Mouse (Mus musculus) kidney, embryonic 15.5 days (tissue): ENCODE data around the gene Phldb2. TPM values are rescaled to one million over a fixed set of nuclear protein-coding genes. Genes with fewer than 3 reads are reported as not detected.

Experiments
- ATAC-seq: fragments of 200-750 bp; cut with Nextera tagmentation; replicated peaks from 2 replicates; pipeline ENCODE4 v1.8.0; 2017; ENCODE audit warnings: moderate TSS enrichment; ENCODE audit not compliant: low FRiP score
- H3K27ac ChIP-seq: fragments of 300-500 bp; sonication (generic); 2 replicates; pipeline ENCODE4 v1.5.1; 2015; ENCODE audit warnings: mild to moderate bottlenecking, inconsistent platforms
- H3K27me3 ChIP-seq: fragments of 300-500 bp; sonication (generic); 2 replicates; pipeline ENCODE4 v1.6.1; 2015; ENCODE audit warnings: inconsistent platforms
- H3K36me3 ChIP-seq: fragments of 300-500 bp; sonication (generic); 2 replicates; pipeline ENCODE4 v1.6.1; 2015; ENCODE audit warnings: inconsistent platforms
- H3K4me1 ChIP-seq: fragments of 300-500 bp; sonication (generic); 2 replicates; pipeline ENCODE4 v1.6.1; 2015; ENCODE audit warnings: inconsistent platforms
- H3K4me2 ChIP-seq: fragments of 300-500 bp; sonication (generic); 2 replicates; pipeline ENCODE4 v1.6.1; 2015; ENCODE audit warnings: moderate library complexity, mild to moderate bottlenecking, inconsistent platforms
- H3K4me3 ChIP-seq: fragments of 300-500 bp; sonication (generic); replicated peaks from 2 replicates; pipeline ENCODE4 v1.5.1; 2015; ENCODE audit warnings: mild to moderate bottlenecking, inconsistent platforms
- H3K9ac ChIP-seq: fragments of 300-500 bp; sonication (generic); 2 replicates; pipeline ENCODE4 v1.6.1; 2015; ENCODE audit warnings: mild to moderate bottlenecking, inconsistent platforms
- H3K9me3 ChIP-seq: fragments of 300-500 bp; sonication (generic); replicated peaks from 2 replicates; pipeline ENCODE4 v1.6.1; 2016; ENCODE audit warnings: inconsistent platforms
- WGBS: fragments of 180-500 bp; shearing (Covaris S2); methylation state at CpG from one replicate; pipeline ENCODE4 v1.1.7; 2015; ENCODE audit warnings: mixed read lengths; 5-methylcytosine and 5-hydroxymethylcytosine counted together
- polyA plus RNA-seq: library from polyadenylated mRNA; unstranded; fragments of >200 nt; fragmentation: Nextera tagmentation; extraction: Ambion mirVana; gene quantifications from 2 replicates; pipeline ENCODE4 v1.2.1, GENCODE M21; 2015

Phldb2 gene
- polyA plus RNA-seq, 1 experiment from 2014 or later = 84.2 TPM

- Histone ChIP-seq H3K4me1 (peaks cover 9% of the 10 kb centered on the region; the same call in 1 of the 2 replicates), H3K27me3 (no peaks in the 10 kb centered on the region), H3K36me3 (no peaks in the 10 kb centered on the region), H3K9me3 (0 out of 2 replicates have a peak, but pooled peaks cover 2% of the 10 kb centered on the region), H3K4me3 (no peak overlapping the region), H3K27ac (no peak overlapping the region), H3K9ac (no peak overlapping the region), H3K4me2 (no peak overlapping the region)
- 71% methylated on average over 2 of the region's 2 CpGs for WGBS
- no peak; the same call in 1 of the 2 replicates for ATAC-seq
Observed at GRCm38 (mm10) chr16:45884194-45884593, 69.2 kb downstream of the Phldb2 start.

- WGBS = 62% methylated on average over 7 of the region's 7 CpGs
- Histone ChIP-seq H3K4me1 (peaks cover 10% of the 10 kb centered on the region), H3K27me3 (no peaks in the 10 kb centered on the region), H3K4me2 (no peak overlapping the region), H3K9ac (no peak overlapping the region), H3K4me3 (no peak overlapping the region), H3K27ac (no peak overlapping the region), H3K9me3 (no peaks in the 10 kb centered on the region), H3K36me3 (no peaks in the 10 kb centered on the region)
- no peak for ATAC-seq
Observed at GRCm38 (mm10) chr16:45881177-45881832, 72.1 kb downstream of the Phldb2 start.

GRCm38 (mm10) chr16:45880101-45880751, 73.2 kb downstream of the Phldb2 start:
- Histone ChIP-seq H3K9me3 (no peaks in the 10 kb centered on the region), H3K9ac (no peak overlapping the region), H3K4me1 (peaks cover 9% of the 10 kb centered on the region), H3K4me2 (no peak overlapping the region), H3K4me3 (no peak overlapping the region), H3K27me3 (no peaks in the 10 kb centered on the region), H3K36me3 (no peaks in the 10 kb centered on the region), H3K27ac (no peak overlapping the region)
- no peak for ATAC-seq
- 66% methylated on average over 6 of the region's 6 CpGs for WGBS

GRCm38 (mm10) chr16:45877739-45878138, 75.7 kb downstream of the Phldb2 start:
- no peak overlapping the region for H3K9ac ChIP-seq
- H3K4me2 ChIP-seq = no peak overlapping the region
- H3K4me1 ChIP-seq = peaks cover 9% of the 10 kb centered on the region
- no peaks in the 10 kb centered on the region for H3K36me3 ChIP-seq
- WGBS = 65% methylated on average over 1 of the region's 1 CpGs
- peak overlapping the region; percentile 57; the same call in 1 of the 2 replicates for H3K27ac ChIP-seq
- ATAC-seq = no peak
- H3K9me3 ChIP-seq = no peaks in the 10 kb centered on the region
- H3K4me3 ChIP-seq = no peak overlapping the region
- H3K27me3 ChIP-seq = no peaks in the 10 kb centered on the region

GRCm38 (mm10) chr16:45877171-45877570, 76.2 kb downstream of the Phldb2 start:
- H3K9me3 ChIP-seq = no peaks in the 10 kb centered on the region
- H3K36me3 ChIP-seq = no peaks in the 10 kb centered on the region
- no peak overlapping the region for H3K4me3 ChIP-seq
- no peak overlapping the region for H3K4me2 ChIP-seq
- no peak overlapping the region for H3K9ac ChIP-seq
- H3K27ac ChIP-seq = peak overlapping the region; percentile 57; the same call in 1 of the 2 replicates
- H3K4me1 ChIP-seq = peaks cover 9% of the 10 kb centered on the region
- WGBS = 59% methylated on average over 5 of the region's 5 CpGs
- ATAC-seq = peak; percentile 71
- H3K27me3 ChIP-seq = no peaks in the 10 kb centered on the region

- ATAC-seq = no peak
- H3K27me3 ChIP-seq = no peaks in the 10 kb centered on the region
- 77% methylated on average over 4 of the region's 4 CpGs for WGBS
- no peak overlapping the region for H3K4me3 ChIP-seq
- H3K9ac ChIP-seq = no peak overlapping the region
- H3K4me1 ChIP-seq = peaks cover 9% of the 10 kb centered on the region
- H3K36me3 ChIP-seq = no peaks in the 10 kb centered on the region
- no peak overlapping the region for H3K27ac ChIP-seq
- no peak overlapping the region for H3K4me2 ChIP-seq
- no peaks in the 10 kb centered on the region for H3K9me3 ChIP-seq
Observed at GRCm38 (mm10) chr16:45873397-45873796, 80.0 kb downstream of the Phldb2 start.

GRCm38 (mm10) chr16:45871286-45871976, 82.0 kb downstream of the Phldb2 start:
- no peak overlapping the region for H3K9ac ChIP-seq
- no peaks in the 10 kb centered on the region for H3K4me1 ChIP-seq
- H3K4me3 ChIP-seq = no peak overlapping the region
- H3K36me3 ChIP-seq = no peaks in the 10 kb centered on the region
- WGBS = 67% methylated on average over 10 of the region's 10 CpGs
- H3K9me3 ChIP-seq = no peaks in the 10 kb centered on the region
- H3K4me2 ChIP-seq = no peak overlapping the region
- no peak for ATAC-seq
- no peaks in the 10 kb centered on the region for H3K27me3 ChIP-seq
- H3K27ac ChIP-seq = no peak overlapping the region

- H3K4me2 ChIP-seq = no peak overlapping the region
- 27% methylated on average over 2 of the region's 2 CpGs for WGBS
- H3K27ac ChIP-seq = no peak overlapping the region
- no peaks in the 10 kb centered on the region for H3K36me3 ChIP-seq
- H3K4me1 ChIP-seq = no peaks in the 10 kb centered on the region
- no peaks in the 10 kb centered on the region for H3K9me3 ChIP-seq
- ATAC-seq = no peak
- no peak overlapping the region for H3K4me3 ChIP-seq
- H3K27me3 ChIP-seq = no peaks in the 10 kb centered on the region
- H3K9ac ChIP-seq = no peak overlapping the region
Observed at GRCm38 (mm10) chr16:45870651-45871050, 82.7 kb downstream of the Phldb2 start.

- ATAC-seq = no peak
- WGBS = 60% methylated on average over 3 of the region's 3 CpGs
Observed at GRCm38 (mm10) chr16:45869044-45869443, 84.4 kb downstream of the Phldb2 start.

GRCm38 (mm10) chr16:45857277-45857863, 96.0 kb downstream of the Phldb2 start:
- Histone ChIP-seq H3K27ac (peak overlapping the region; percentile 20; the same call in 1 of the 2 replicates), H3K36me3 (no peaks in the 10 kb centered on the region), H3K9ac (no peak overlapping the region), H3K4me3 (no peak overlapping the region), H3K27me3 (no peaks in the 10 kb centered on the region), H3K4me1 (peaks cover 13% of the 10 kb centered on the region), H3K4me2 (no peak overlapping the region), H3K9me3 (no peaks in the 10 kb centered on the region)
- WGBS = 51% methylated on average over 5 of the region's 5 CpGs
- peak; percentile 69 for ATAC-seq

More at GRCm38 (mm10) chr16:45869044-45869443, 84.4 kb downstream of the Phldb2 start:
- no peak overlapping the region for H3K4me3 ChIP-seq
- no peaks in the 10 kb centered on the region for H3K9me3 ChIP-seq
- no peak overlapping the region for H3K27ac ChIP-seq
- H3K4me2 ChIP-seq = no peak overlapping the region
- no peaks in the 10 kb centered on the region for H3K27me3 ChIP-seq
- H3K36me3 ChIP-seq = no peaks in the 10 kb centered on the region
- no peak overlapping the region for H3K9ac ChIP-seq
- H3K4me1 ChIP-seq = no peaks in the 10 kb centered on the region

- Histone ChIP-seq H3K4me3 (no peak overlapping the region), H3K9ac (no peak overlapping the region), H3K9me3 (no peaks in the 10 kb centered on the region), H3K27me3 (no peaks in the 10 kb centered on the region), H3K36me3 (no peaks in the 10 kb centered on the region), H3K4me1 (peaks cover 13% of the 10 kb centered on the region), H3K4me2 (no peak overlapping the region), H3K27ac (no peak overlapping the region)
- no peak for ATAC-seq
- 87% methylated on average over 10 of the region's 10 CpGs for WGBS
Observed at GRCm38 (mm10) chr16:45854499-45854898, 98.9 kb downstream of the Phldb2 start.

- Histone ChIP-seq H3K4me1 (peaks cover 11% of the 10 kb centered on the region), H3K27ac (no peak overlapping the region), H3K9me3 (no peaks in the 10 kb centered on the region), H3K9ac (no peak overlapping the region), H3K4me2 (no peak overlapping the region), H3K27me3 (no peaks in the 10 kb centered on the region), H3K4me3 (no peak overlapping the region), H3K36me3 (no peaks in the 10 kb centered on the region)
- ATAC-seq = no peak
- WGBS = 88% methylated on average over 4 of the region's 4 CpGs
Observed at GRCm38 (mm10) chr16:45849045-45849444, 104.4 kb downstream of the Phldb2 start.
